Mouse (Mus musculus) mature B cell (primary cell): Measurements from ENCODE around the gene Zfp26.

Experiments
- in situ Hi-C: fragments of 300-500 bp; cut with MboI; formaldehyde crosslinking; loops from 2 replicates; pipeline ENCODE4 v1.14.3; 2019

The Zfp26 gene

DNA sequence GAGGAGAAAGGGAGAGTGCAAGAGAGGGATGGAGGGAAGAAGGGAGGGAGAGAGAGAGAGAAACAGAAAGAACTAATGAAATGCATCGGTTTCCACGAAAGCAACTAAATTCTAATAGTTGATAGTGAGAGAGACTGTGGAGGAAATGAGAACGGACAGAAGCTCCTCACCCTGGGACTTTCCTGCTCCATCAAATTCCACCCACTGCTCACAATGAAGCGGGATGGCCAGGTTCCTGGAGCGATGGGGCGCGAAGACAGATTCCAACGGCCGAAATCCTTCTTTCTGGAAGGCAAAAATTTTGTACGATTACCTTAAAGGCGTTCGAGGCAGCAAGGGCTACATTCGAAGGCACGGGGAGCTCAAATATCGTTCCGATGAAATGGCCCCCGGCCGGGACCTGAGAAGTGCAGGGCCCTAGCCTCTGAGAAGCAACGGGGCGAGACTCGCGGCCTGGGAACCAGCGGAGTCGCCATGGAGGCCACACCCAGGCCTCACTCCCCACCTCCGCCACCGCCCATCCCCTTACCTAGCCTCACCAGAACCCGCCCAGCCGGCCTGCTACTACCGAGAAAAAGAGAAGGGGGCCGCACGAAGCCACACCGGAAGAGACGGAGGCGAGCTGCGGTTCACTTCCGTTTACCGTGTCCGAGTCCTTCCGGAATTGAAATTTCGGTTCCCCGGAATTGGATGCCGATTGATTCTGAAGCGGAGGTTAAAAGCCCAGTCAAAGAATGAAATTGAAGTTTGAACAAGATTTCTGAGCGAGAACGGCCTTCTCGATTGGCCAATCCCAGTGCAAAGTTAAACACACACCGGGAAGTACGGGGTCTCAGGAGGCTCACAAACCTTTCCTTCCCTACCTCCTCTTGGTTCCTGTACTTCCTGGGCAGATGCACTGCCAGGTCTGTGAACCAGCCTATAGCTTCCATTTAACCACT, at the start of gene Zfp26:
Gene Zfp26, minus strand, starts transcription at position 786 of the 941 bp plus-strand sequence.
- in situ Hi-C loops, result loop anchor here (10.0 kb wide), 2 partner anchors 185 to 285 kb away; partner anchors contain the start of genes Fbxl12, Olfm2 and Ubl5

DNA sequence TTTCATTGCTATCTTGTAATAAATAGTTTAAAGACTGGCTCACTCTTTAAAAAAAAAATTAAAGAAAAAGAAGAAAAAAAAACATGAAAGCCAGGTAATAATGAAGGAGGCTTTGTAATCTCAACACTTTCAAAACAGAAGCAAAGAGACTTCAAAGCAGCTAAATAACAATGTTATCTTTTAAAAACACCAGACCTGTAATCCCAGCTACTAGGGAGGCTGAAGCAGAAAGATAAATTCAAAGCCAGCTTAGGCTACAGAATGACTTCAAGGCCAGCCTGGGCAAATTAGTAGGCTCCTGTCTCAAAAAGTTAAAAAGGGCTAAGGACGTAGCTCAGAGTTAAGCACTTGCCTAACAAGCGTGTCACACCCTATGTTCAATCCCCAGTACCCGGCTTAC, 49.7 kb upstream of the Zfp26 start:
- in situ Hi-C loops, result no loop called here

DNA sequence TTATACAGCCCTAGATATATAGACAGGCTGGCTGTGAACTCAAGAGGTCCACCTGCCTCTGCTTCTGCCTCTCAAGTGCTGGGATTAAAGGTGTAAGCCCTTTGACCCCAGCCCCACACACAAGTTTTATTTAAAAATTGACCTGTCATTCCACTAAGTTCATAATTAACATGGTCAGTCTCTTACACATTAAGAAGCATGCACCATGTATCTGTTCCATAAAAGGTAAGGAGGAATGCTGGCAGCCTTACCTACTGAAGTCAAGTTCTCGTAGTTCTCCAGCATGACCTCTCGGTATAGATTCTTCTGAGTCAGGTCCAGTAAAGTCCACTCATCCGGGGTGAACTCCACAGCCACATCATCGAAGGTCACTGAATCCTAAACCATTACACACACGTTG, 44.8 kb upstream of the Zfp26 start:
- in situ Hi-C loops, result no loop called here

DNA sequence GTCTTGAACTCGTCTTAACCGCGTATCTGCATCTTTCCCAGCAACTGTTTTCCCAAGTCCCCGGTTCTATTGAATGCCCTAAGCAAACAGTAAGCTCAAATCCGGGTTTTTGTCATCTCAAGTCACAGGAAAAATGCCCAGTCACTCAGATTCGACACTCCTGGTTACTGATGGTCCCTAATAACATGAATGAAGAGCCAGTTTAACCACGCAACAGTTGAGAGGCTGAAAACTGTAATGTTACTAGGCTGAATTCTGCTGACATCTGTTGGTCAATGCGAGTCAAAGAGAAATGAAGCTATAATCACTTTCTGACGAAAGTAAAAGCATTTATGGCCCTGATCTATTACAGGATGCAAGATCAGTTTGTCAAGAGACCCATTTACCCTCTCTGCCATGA, 33.3 kb upstream of the Zfp26 start:
- in situ Hi-C loops, result no loop called here

DNA sequence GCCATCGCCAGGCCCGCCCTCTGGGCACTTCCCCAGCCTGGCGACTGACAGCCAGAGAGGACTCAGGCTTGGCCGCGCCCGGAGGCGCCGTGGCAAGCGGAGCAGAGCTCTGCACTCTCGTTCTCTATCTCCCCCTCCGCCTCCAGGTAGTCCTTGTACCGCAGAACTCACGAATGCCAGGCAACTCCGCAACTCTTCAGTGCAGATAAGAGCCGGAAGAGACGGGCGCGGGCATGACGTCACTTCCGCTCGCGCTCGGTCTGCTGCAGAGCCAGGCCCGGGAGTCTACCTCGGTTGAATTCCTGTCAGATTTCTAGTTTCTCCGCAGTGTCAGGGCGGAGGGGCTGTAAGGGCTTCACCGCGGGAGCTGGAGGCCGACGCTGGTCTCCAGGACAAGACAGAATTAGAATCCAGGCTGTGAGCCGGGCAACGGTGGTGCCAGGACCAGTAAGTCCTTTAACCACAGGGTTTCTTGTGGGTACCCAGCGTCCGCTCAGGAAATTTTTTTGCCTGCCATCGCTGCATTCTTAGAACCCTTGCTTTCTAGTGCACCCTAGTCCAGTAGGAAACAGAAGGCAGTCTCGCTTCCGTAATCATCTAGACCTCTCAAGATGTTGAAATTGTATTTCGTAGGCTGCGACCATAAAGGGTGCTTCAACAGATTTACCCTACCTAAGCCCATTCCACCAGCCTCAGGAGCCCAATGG, 32.7 kb upstream of the Zfp26 start, which contains the start of gene Zfp426:
Gene Zfp426, minus strand, starts transcription at position 220 of the 707 bp plus-strand sequence.
- in situ Hi-C loops, result no loop called here

DNA sequence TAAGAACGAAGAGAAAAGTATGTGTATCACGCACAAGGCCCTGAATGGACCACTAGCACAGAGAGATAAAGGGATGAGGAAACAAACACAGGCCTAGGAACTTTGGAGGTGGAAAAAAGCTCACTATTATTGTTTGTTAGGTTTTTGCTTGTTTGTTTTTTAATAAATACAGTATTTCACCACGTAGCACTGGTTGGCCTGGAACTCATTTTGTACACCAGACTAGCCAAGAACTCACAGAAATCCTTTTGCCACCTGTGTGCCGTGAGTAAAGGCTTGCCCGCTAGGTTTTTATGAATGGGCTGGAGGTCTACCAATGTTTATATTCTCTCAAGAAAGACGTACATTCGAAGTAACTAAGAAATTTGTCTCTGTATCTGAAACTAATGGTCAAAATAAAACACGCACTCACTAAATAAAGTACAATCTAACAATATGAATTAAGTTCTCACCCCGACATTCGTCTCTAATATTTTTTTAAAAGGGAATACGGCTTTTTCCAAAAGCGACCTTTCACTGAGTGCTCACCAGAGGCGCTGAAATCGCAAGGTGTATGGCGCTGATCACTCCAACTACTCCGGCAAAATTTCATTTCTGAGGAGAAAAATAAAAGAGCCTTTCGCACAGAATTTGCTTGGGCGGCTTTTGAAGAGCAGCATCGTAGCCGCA, 32.0 kb upstream of the Zfp26 start:
- in situ Hi-C loops, result no loop called here

DNA sequence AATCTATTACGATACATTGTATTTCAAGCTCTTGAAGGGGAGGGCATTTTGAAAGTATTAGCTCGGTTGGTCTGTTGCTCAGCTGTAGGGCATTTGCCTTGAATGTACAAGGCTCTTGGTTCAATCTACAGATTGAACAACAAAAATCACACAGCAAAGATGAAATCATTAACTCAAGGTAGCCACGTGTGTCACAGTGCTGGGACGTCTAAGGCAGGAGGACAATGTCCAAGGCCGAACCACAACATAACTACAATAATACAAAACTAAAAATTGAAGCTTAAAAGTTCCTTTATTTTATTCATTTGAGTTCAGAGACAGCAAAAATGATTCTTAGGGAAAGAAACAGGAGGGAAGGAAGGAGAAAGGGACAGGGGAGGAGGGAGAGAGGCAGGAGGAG, 29.6 kb upstream of the Zfp26 start:
- in situ Hi-C loops, result no loop called here

DNA sequence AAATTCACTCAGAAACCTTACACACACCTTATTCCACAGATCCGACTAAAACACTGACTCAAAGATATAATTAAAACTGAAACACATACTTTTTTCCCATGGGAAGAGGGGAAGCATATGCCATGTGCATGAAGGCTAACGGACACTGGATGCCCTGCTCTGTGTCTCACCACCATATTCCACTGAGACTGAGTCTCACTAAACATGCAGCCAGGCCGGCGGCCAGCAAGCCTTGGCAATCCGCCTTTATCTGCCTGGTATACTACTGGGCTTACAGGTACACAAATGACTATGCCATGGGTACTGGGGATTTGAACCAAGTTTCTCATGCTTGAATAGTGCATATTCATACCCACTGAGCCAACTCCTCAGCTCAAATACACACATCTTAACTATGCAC, 19.4 kb upstream of the Zfp26 start:
- in situ Hi-C loops, result no loop called here

DNA sequence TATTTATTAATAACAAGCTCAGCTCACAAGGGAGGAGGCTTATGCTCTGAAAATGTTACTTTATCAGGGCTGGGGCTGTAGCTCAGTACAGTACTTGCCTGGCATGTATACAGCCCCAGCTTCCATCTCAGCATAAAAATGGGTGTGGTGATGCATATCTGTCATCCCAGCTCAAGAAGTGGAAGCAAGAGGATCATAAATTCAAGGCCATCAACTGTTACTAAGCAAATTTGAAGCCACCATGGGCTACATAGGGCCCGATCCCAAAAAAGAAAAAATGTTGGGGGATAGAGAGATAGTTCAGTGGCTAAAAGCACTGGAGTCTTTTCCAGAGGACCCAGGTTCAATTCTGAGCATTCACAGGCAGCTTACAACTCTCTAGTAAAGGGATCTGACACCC, 16.7 kb upstream of the Zfp26 start:
- in situ Hi-C loops, result no loop called here

DNA sequence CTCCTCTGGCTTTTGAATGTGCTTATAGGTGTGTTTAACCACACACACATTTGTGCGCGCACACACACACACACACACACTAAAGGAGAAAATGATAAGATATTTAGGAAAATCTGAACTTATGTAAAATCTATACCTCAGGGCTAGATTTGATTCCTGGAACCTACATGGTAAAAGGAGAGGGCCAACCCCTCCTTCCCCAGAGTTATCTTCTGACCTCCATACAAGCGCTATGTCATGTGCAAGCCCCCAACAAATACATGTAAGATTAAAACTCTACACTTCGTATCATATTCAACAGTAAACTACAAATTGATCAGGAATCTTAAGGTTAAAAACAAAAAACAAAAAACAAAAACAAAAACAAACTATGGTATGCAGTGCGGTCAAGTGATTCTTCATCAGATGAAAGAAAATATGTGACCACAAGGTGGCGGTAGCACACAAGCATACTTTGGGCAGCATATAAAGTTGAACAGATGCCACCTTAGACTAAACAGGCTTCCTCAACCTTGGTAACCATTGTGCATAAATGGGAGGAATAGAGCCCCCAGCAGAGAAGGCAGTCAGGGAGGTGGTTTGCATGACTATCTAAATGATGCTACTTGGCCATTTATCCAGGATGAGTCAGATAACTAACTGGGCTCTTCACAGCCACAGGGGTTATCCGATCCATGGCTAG, 6.9 kb upstream of the Zfp26 start:
- in situ Hi-C loops, result loop anchor here (10.0 kb wide), 2 partner anchors 178 to 278 kb away; partner anchors contain the start of genes Fbxl12, Olfm2 and Ubl5

DNA sequence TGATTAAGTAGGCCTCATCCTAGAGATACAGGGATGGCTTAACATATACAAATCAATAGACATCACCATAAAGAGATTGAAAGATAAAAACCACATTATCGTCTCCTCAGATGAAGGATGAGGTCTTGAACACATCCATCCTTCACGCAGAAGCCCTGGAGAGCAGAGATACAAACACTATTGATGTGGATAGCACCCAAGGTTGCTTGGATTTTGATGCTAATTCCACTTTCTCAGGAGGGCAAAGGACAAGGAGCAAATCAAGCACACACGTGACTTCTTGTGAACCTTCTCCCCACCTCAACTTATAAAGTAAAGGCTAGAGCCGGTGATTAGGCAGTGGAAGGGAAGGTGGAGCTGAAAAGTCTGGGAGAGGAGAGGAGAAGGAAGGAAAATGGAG, 6.3 kb downstream of the Zfp26 start:
- in situ Hi-C loops, result no loop called here

DNA sequence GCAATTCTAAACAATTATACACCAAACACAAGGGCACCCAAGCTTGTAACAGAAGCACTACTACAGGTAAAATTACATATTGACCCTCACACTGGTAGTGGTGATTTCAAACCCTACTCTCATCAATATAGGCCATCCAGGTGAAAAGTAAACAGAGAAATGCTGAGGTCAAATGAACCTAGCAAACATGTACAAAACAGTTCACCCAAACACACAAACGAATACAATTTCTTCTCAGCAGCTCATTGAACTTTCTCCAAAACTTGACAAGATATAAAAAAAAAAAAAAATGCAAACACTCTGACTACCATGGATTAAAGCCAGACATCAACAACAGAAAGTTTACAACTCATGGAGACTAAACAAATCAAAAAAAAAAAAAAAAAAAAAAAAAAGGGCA, 8.5 kb downstream of the Zfp26 start:
- in situ Hi-C loops, result no loop called here

DNA sequence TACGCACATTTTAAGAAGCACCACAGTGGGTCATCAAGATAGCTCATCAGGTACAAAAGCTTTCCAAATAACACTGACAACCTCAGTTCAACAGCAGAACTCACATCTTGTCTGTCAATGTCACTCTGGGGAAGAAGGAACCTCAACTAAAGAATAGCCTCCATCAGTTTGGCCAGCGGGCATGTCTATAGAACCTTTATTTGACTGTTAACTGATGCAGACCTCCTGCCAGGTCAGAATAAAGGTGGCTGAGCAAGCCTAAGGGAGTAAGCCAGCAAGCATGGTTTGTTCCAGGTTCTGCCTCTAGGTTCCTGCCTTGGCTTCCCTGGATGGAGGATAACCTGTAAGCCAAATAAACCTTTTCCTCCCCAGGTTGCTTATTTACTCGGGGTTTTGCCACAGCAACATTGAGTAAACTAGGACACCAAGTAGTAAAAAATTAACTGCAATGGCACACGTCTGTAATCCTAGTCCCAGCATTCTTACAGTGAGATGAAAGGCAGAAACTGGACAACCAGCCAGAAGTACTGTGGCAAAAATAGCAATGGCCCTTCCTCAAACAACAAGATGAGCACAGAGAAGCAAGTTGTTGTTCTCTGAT, 16.7 kb downstream of the Zfp26 start:
- in situ Hi-C loops, result no loop called here

DNA sequence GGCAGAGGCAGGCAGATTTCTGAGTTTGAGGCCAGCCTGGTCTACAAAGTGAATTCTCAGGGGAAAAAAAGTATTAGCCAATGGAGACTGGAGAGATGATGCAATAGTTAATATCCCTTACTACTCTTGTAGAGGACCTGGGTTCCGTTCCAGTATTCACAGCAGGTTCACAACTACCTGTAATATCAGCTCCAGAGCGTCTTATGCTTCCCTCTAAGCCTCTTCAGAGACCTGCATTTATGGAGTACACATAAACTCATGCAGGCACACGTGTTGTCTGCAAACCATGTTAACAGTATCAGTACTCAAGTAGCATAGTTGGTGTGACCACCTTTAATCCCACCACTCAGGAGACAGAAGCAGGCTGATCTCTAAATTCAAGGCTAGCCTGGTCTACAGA, 30.0 kb downstream of the Zfp26 start:
- in situ Hi-C loops, result no loop called here

DNA sequence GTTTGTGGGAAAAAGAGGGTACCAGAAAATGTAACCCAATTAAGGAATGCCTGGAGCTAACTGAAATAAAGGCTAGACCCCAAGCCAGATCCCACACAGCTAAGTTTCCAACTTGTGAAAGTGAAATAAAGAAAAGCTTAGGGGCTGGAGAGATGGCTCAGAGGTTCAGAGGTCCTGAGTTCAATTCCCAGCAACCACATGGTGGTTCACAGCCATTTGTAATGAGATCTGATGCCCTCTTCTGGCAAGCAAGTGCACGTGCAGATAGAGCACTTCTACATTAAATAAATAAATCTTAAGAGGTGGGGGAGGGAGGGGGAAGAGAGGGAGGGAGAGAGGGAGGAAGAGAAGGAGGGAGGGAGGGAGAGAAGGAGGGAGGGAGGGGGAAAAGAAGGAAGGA, 48.5 kb downstream of the Zfp26 start:
- in situ Hi-C loops, result no loop called here

DNA sequence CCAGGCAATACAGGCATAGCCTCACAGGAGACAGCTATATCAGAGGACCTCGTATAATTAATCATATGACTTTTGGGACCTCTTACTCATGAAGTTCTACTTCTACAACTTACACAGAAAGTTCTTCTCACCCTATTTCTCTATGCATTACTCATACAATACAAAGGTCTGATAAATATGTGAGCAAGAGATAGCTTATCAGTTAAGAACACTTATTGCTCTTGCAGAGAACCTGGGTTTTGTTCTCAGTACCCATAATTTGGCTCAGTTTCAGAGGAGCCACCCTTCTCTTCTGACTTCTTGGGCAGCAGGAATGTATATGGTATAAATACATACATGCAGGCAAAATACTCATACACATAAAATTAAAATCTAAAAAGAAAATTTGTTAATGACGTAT, 50.6 kb downstream of the Zfp26 start:
- in situ Hi-C loops, result no loop called here

DNA sequence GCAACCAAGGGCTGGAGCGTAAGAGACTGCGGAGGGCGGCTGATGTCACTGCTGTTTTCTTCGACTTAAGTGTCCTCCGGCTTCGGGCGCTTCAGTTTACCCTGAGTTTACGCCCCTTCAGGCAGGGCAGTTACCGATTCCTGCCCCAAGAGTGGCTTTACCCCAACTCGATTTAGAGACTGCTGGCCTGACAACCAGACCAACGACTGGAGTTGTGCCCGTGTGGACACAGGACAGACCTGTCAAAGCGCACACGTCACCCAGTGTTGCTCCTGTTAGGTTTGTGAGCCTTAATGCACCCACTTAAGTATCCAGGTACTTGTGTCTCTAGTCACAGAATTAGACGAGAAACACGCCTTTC, 74.6 kb downstream of the Zfp26 start:
- in situ Hi-C loops, result no loop called here

DNA sequence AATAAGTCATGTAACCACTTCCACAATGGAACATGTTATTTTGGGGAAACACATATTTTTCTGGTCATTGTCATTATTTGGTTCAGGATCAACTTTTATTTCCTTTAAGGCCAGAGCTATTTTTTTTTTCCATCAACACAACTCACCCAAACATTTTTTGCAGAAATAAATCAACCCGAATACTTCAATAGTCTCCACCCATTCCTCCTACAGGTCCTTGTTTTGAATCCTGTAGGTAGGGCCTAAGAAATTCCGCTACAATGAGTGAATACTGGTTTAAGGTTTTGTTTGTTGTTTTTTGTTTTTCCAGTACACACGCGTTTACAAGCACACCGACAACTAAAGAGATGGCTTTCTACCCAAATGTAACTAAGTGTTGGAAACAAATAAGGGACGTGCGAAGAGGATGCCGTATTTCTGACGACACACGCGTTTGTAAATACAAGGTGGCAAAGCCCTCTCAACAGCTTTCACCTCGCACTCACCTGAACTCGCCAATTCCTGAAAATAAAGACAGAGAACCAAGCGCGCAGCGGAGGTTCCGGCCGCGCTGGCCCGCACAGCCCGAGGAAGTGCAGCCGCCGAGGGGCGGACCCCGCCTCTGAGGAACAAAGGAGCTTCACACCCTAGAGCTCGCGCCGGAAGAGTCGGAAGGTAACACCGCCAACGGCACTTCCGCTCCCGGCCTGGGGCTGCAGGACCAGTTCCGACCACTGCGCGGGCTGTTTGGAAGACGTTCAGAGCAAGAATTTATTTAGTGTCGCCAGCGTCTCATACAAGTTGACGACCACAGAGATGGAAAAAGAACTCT, 75.2 kb downstream of the Zfp26 start, which contains the start of gene Zfp560:
Gene Zfp560, minus strand, starts transcription at position 646 of the 811 bp plus-strand sequence.
- in situ Hi-C loops, result no loop called here

DNA sequence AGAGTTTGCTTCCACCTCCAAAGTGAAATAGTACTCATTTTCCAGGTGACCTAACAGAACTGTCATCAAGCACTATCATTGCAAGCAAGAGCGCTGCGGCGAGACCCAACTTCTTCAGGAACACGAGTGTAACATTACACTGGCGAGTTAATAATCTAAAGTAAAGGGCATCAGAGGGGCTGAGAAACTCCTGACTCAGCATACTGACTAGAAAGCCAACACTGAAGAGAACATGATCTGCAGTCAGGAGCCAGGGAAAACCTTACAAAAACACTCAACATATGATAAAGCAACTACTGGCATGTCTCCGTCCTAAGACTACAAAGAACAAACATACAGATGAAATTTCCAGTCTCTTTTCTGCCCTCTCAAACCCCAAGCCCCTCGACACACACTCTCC, 76.3 kb downstream of the Zfp26 start:
- in situ Hi-C loops, result no loop called here
